Mouse (Mus musculus): ENCODE data around the gene Map3k5. TPM values are rescaled to one million over a fixed set of nuclear protein-coding genes. Genes with fewer than 3 reads are reported as not detected.

The Map3k5 gene
- polyA plus RNA-seq, 1 experiment, result 1.0 TPM

DNA sequence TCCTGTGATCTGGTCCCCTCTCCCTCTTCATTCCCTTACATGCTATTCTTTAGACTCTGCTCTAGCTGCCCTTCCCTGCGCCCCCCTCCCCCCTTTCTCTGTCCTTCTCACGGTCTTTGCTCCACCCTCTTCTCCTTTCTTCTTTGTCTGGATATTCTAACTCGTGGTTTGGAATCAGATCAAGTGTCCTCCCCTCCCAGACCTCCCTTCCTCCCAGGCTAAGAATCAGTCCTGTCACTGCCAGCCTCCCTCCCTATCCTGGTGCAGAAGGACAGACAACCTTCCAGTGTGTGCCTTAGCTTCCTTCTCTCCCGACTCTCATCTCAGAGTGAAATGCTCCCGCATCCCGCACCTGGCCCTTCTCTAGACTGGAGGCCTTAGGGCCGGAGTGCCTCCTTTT is 241.8 kb downstream of the Map3k5 start:
- Histone ChIP-seq H3K4me3 (ENCODE audit: control insufficient read depth, low read depth, low read length) (no peak overlapping the region), H3K36me3 (ENCODE audit: control insufficient read depth, insufficient read depth, low read length) (no peaks in the 10 kb centered on the region), H3K4me1 (ENCODE audit: control insufficient read depth, insufficient read depth, low read length) (peaks cover 2% of the 10 kb centered on the region; the same call in 1 of the 2 replicates), H3K27me3 (ENCODE audit: control insufficient read depth, insufficient read depth, low read length) (no peaks in the 10 kb centered on the region), H3K27ac (ENCODE audit: control insufficient read depth, insufficient read depth, low read depth, low read length) (peak overlapping the region; percentile 51)
- TF ChIP-seq CTCF (IDR thresholded peaks at IDR 0.05; ENCODE audit: control insufficient read depth, insufficient read depth, insufficient replicate concordance, low read depth, low read length) (no peak), POLR2A (IDR thresholded peaks at IDR 0.05; ENCODE audit: control insufficient read depth, low read depth, low read length) (peak; percentile 55; the same call in 1 of the 2 replicates)

GRCm38 (mm10) chr10:20178807-20179605 is 244.7 kb downstream of the Map3k5 start:
- TF ChIP-seq CTCF (IDR thresholded peaks at IDR 0.05; ENCODE audit: control insufficient read depth, insufficient read depth, insufficient replicate concordance, low read depth, low read length), result no peak
- TF ChIP-seq POLR2A (IDR thresholded peaks at IDR 0.05; ENCODE audit: control insufficient read depth, low read depth, low read length), result no peak
- Histone ChIP-seq H3K27ac (ENCODE audit: control insufficient read depth, insufficient read depth, low read depth, low read length) (no peak overlapping the region), H3K27me3 (ENCODE audit: control insufficient read depth, insufficient read depth, low read length) (no peaks in the 10 kb centered on the region), H3K36me3 (ENCODE audit: control insufficient read depth, insufficient read depth, low read length) (no peaks in the 10 kb centered on the region), H3K4me1 (ENCODE audit: control insufficient read depth, insufficient read depth, low read length) (no peaks in the 10 kb centered on the region; the same call in none of the 2 replicates), H3K4me3 (ENCODE audit: control insufficient read depth, low read depth, low read length) (no peak overlapping the region)

DNA sequence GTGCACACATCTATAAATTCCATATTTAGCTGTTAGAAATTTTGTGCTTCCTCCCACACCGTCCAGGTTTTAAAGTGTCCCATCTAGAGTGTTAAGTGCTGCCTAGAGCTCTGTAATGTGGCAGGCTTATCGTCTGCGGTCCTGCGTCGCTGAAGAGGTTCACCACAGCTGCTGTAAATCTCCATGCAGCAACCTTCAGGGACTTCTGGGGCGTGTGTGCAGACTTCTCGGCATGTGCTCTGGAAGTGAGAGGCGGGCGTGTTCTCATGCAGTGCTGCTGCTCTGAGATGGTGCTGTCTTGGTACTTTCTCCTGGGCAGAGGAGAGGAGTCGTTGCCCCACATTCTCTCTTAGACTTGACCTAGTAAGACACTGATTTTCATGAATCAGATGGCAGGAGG is 246.9 kb downstream of the Map3k5 start:
- TF ChIP-seq CTCF (IDR thresholded peaks at IDR 0.05; ENCODE audit: control insufficient read depth, insufficient read depth, insufficient replicate concordance, low read depth, low read length) (no peak), POLR2A (IDR thresholded peaks at IDR 0.05; ENCODE audit: control insufficient read depth, low read depth, low read length) (no peak)
- Histone ChIP-seq H3K27ac (ENCODE audit: control insufficient read depth, insufficient read depth, low read depth, low read length) (no peak overlapping the region), H3K4me1 (ENCODE audit: control insufficient read depth, insufficient read depth, low read length) (no peaks in the 10 kb centered on the region; the same call in none of the 2 replicates), H3K36me3 (ENCODE audit: control insufficient read depth, insufficient read depth, low read length) (no peaks in the 10 kb centered on the region), H3K27me3 (ENCODE audit: control insufficient read depth, insufficient read depth, low read length) (no peaks in the 10 kb centered on the region), H3K4me3 (ENCODE audit: control insufficient read depth, low read depth, low read length) (no peak overlapping the region)

GRCm38 (mm10) chr10:20181680-20182399 is 247.6 kb downstream of the Map3k5 start:
- H3K36me3 ChIP-seq (ENCODE audit: control insufficient read depth, insufficient read depth, low read length), result no peaks in the 10 kb centered on the region
- TF ChIP-seq POLR2A (IDR thresholded peaks at IDR 0.05; ENCODE audit: control insufficient read depth, low read depth, low read length) (no peak), CTCF (IDR thresholded peaks at IDR 0.05; ENCODE audit: control insufficient read depth, insufficient read depth, insufficient replicate concordance, low read depth, low read length) (no peak)
- H3K27me3 ChIP-seq (ENCODE audit: control insufficient read depth, insufficient read depth, low read length), result no peaks in the 10 kb centered on the region
- H3K27ac ChIP-seq (ENCODE audit: control insufficient read depth, insufficient read depth, low read depth, low read length), result no peak overlapping the region
- H3K4me1 ChIP-seq (ENCODE audit: control insufficient read depth, insufficient read depth, low read length), result no peaks in the 10 kb centered on the region; the same call in none of the 2 replicates
- no peak overlapping the region for H3K4me3 ChIP-seq (ENCODE audit: control insufficient read depth, low read depth, low read length)

- TF ChIP-seq POLR2A (IDR thresholded peaks at IDR 0.05; ENCODE audit: control insufficient read depth, low read depth, low read length) (no peak), CTCF (IDR thresholded peaks at IDR 0.05; ENCODE audit: control insufficient read depth, insufficient read depth, insufficient replicate concordance, low read depth, low read length) (no peak)
- H3K4me3 ChIP-seq (ENCODE audit: control insufficient read depth, low read depth, low read length), result no peak overlapping the region
- no peak overlapping the region for H3K27ac ChIP-seq (ENCODE audit: control insufficient read depth, insufficient read depth, low read depth, low read length)
- H3K27me3 ChIP-seq (ENCODE audit: control insufficient read depth, insufficient read depth, low read length), result no peaks in the 10 kb centered on the region
- H3K36me3 ChIP-seq (ENCODE audit: control insufficient read depth, insufficient read depth, low read length), result no peaks in the 10 kb centered on the region
- H3K4me1 ChIP-seq (ENCODE audit: control insufficient read depth, insufficient read depth, low read length), result no peaks in the 10 kb centered on the region; the same call in none of the 2 replicates
Observed at GRCm38 (mm10) chr10:20184326-20184725, 250.1 kb downstream of the Map3k5 start.

- H3K27me3 ChIP-seq (ENCODE audit: control insufficient read depth, insufficient read depth, low read length), result no peaks in the 10 kb centered on the region
- no peak overlapping the region for H3K27ac ChIP-seq (ENCODE audit: control insufficient read depth, insufficient read depth, low read depth, low read length)
- H3K4me1 ChIP-seq (ENCODE audit: control insufficient read depth, insufficient read depth, low read length), result no peaks in the 10 kb centered on the region; the same call in none of the 2 replicates
- H3K36me3 ChIP-seq (ENCODE audit: control insufficient read depth, insufficient read depth, low read length), result no peaks in the 10 kb centered on the region
- no peak overlapping the region for H3K4me3 ChIP-seq (ENCODE audit: control insufficient read depth, low read depth, low read length)
- TF ChIP-seq CTCF (IDR thresholded peaks at IDR 0.05; ENCODE audit: control insufficient read depth, insufficient read depth, insufficient replicate concordance, low read depth, low read length) (no peak), POLR2A (IDR thresholded peaks at IDR 0.05; ENCODE audit: control insufficient read depth, low read depth, low read length) (no peak)
Observed at GRCm38 (mm10) chr10:20185264-20185663, 251.0 kb downstream of the Map3k5 start.

GRCm38 (mm10) chr10:20185806-20186205 is 251.5 kb downstream of the Map3k5 start:
- TF ChIP-seq POLR2A (IDR thresholded peaks at IDR 0.05; ENCODE audit: control insufficient read depth, low read depth, low read length) (no peak), CTCF (IDR thresholded peaks at IDR 0.05; ENCODE audit: control insufficient read depth, insufficient read depth, insufficient replicate concordance, low read depth, low read length) (no peak)
- no peak overlapping the region for H3K27ac ChIP-seq (ENCODE audit: control insufficient read depth, insufficient read depth, low read depth, low read length)
- no peak overlapping the region for H3K4me3 ChIP-seq (ENCODE audit: control insufficient read depth, low read depth, low read length)
- no peaks in the 10 kb centered on the region for H3K27me3 ChIP-seq (ENCODE audit: control insufficient read depth, insufficient read depth, low read length)
- H3K36me3 ChIP-seq (ENCODE audit: control insufficient read depth, insufficient read depth, low read length), result no peaks in the 10 kb centered on the region
- H3K4me1 ChIP-seq (ENCODE audit: control insufficient read depth, insufficient read depth, low read length), result no peaks in the 10 kb centered on the region; the same call in none of the 2 replicates

All from testis, adult 2 months (tissue).